Mouse (Mus musculus) liver, embryonic 14.5 days (tissue): ENCODE data around the gene Csmd2. TPM values are rescaled to one million over a fixed set of nuclear protein-coding genes. Genes with fewer than 3 reads are reported as not detected.

Experiments used
- ATAC-seq: fragments of 200-750 bp; cut with Nextera tagmentation; 2 replicates; pipeline ENCODE4 v1.8.0; 2017; ENCODE audit warnings: moderate number of reproducible peaks, mild to moderate bottlenecking, moderate library complexity; ENCODE audit not compliant: insufficient read depth
- DNase-seq, 3 experiments: peaks; one replicate each; pipeline ENCODE4 v3.0.0-alpha.2; 2012 to 2013; ENCODE audit warnings: low read depth in 3 of 3, low spot score in 3 of 3
- H3K27ac ChIP-seq: fragments of 300-500 bp; sonication (generic); 2 replicates; pipeline ENCODE4 v1.5.1; 2014; ENCODE audit warnings: moderate library complexity, mild to moderate bottlenecking, control low read depth, inconsistent platforms
- H3K27me3 ChIP-seq: fragments of 300-500 bp; sonication (generic); 2 replicates; pipeline ENCODE4 v1.6.1; 2014; ENCODE audit warnings: mild to moderate bottlenecking, low read length, moderate library complexity; ENCODE audit not compliant: control insufficient read depth, insufficient read depth
- H3K36me3 ChIP-seq: fragments of 300-500 bp; sonication (generic); replicated peaks from 2 replicates; pipeline ENCODE4 v1.6.1; 2014; ENCODE audit warnings: low read depth; ENCODE audit not compliant: control insufficient read depth, insufficient read depth
- H3K4me1 ChIP-seq, 2 experiments: fragments of 200-500 bp in 1 of 2; fragments of 300-500 bp in 1 of 2; sonication (generic) in 1 of 2; replicated peaks; 2 replicates each; pipeline ENCODE4 v1.6.1; 2012 to 2014; ENCODE audit warnings: antibody characterized with exemption in 1 of 2, inconsistent platforms in 1 of 2, low read length in 1 of 2; ENCODE audit not compliant: control insufficient read depth in 2 of 2, insufficient read depth in 2 of 2
- H3K4me2 ChIP-seq: fragments of 300-500 bp; sonication (generic); 2 replicates; pipeline ENCODE4 v1.6.1; 2014; ENCODE audit warnings: low read depth, mild to moderate bottlenecking, control low read depth, moderate library complexity
- H3K4me3 ChIP-seq, 2 experiments: fragments of 200-500 bp in 1 of 2; fragments of 300-500 bp in 1 of 2; sonication (generic) in 1 of 2; 2 replicates each; pipeline ENCODE4 v1.5.1; 2012 to 2014; ENCODE audit warnings: low read depth in 2 of 2, low read length in 2 of 2, mild to moderate bottlenecking in 2 of 2, control low read depth in 1 of 2, inconsistent platforms in 1 of 2, moderate library complexity in 1 of 2; ENCODE audit not compliant: insufficient read depth in 1 of 2
- H3K9ac ChIP-seq: fragments of 300-500 bp; sonication (generic); replicated peaks from 2 replicates; pipeline ENCODE4 v1.6.1; 2014; ENCODE audit warnings: mild to moderate bottlenecking, control low read depth, moderate library complexity
- H3K9me3 ChIP-seq: fragments of 300-500 bp; sonication (generic); 2 replicates; pipeline ENCODE4 v1.6.1; 2016; ENCODE audit warnings: low read length, mixed read lengths; ENCODE audit not compliant: control insufficient read depth
- CTCF ChIP-seq: IDR thresholded peaks from 2 replicates; pipeline ENCODE4 v1.5.1; 2016; ENCODE audit warnings: antibody characterized with exemption, low read depth, control low read depth
- EP300 ChIP-seq: IDR thresholded peaks from 2 replicates; pipeline ENCODE4 v1.6.1; 2016; ENCODE audit warnings: antibody characterized with exemption, low read depth
- WGBS: fragments of 180-500 bp; shearing (Covaris S2); extraction: QIAGEN DNeasy Blood & Tissue Kit; methylation state at CpG from one replicate; pipeline ENCODE4 v1.1.7; 2014; ENCODE audit not compliant: insufficient replicate concordance; 5-methylcytosine and 5-hydroxymethylcytosine counted together
- polyA plus RNA-seq, 2 experiments: library from polyadenylated mRNA; depleted of rRNA in 1 of 2; stranded (reverse) in 1 of 2; unstranded in 1 of 2; fragments of >200 nt; fragmentation: Nextera tagmentation in 1 of 2; extraction: Ambion mirVana in 1 of 2; gene quantifications; 2 replicates each; pipeline versions ENCODE4 v1.2.1 to v1.2.3; 2012 to 2014

Gene Csmd2
- polyA plus RNA-seq, 2 experiments = 0.01 TPM; not detected in 1

GRCm38 (mm10) chr4:128593286-128593685 lies 605.6 kb downstream of the Csmd2 start:
- Histone ChIP-seq H3K27ac (no peak overlapping the region), H3K9me3 (no peaks in the 10 kb centered on the region), H3K4me3 (no peak overlapping the region), H3K4me1 (peaks cover 0 to 6% of the 10 kb centered on the region in 2 experiments; a peak in 3 of 4 replicates), H3K27me3 (no peaks in the 10 kb centered on the region), H3K36me3 (no peaks in the 10 kb centered on the region), H3K9ac (no peak overlapping the region), H3K4me2 (no peak overlapping the region)
- ATAC-seq (no peak), DNase-seq (no peak)
- WGBS = 72% methylated on average over 4 of the region's 4 CpGs
- TF ChIP-seq CTCF (no peak), EP300 (no peak)

GRCm38 (mm10) chr4:128594062-128594461 lies 606.4 kb downstream of the Csmd2 start:
- Histone ChIP-seq H3K36me3 (no peaks in the 10 kb centered on the region), H3K27me3 (no peaks in the 10 kb centered on the region), H3K27ac (no peak overlapping the region), H3K4me1 (peaks cover 0 to 6% of the 10 kb centered on the region in 2 experiments; a peak in 3 of 4 replicates), H3K4me2 (no peak overlapping the region), H3K9me3 (no peaks in the 10 kb centered on the region), H3K4me3 (no peak overlapping the region), H3K9ac (no peak overlapping the region)
- WGBS = 47% methylated on average over 5 of the region's 5 CpGs
- no peak for DNase-seq
- ATAC-seq = no peak
- TF ChIP-seq CTCF = no peak

GRCm38 (mm10) chr4:128597801-128598560 lies 610.3 kb downstream of the Csmd2 start:
- Histone ChIP-seq H3K27ac (no peak overlapping the region), H3K27me3 (no peaks in the 10 kb centered on the region), H3K4me1 (peaks cover 0 to 6% of the 10 kb centered on the region in 2 experiments; a peak in 3 of 4 replicates), H3K36me3 (no peaks in the 10 kb centered on the region), H3K4me3 (no peak overlapping the region), H3K4me2 (no peak overlapping the region), H3K9ac (no peak overlapping the region), H3K9me3 (no peaks in the 10 kb centered on the region)
- ATAC-seq (no peak), DNase-seq (no peak)
- 65% methylated on average over 12 of the region's 12 CpGs for WGBS
- TF ChIP-seq EP300 = no peak
- no peak for TF ChIP-seq CTCF

GRCm38 (mm10) chr4:128606586-128606985 lies 618.9 kb downstream of the Csmd2 start:
- H3K27me3 ChIP-seq = no peaks in the 10 kb centered on the region
- no peak overlapping the region for H3K27ac ChIP-seq
- TF ChIP-seq CTCF (no peak), EP300 (no peak)
- 85% methylated on average over 7 of the region's 7 CpGs for WGBS
- H3K36me3 ChIP-seq = no peaks in the 10 kb centered on the region
- no peaks in the 10 kb centered on the region for H3K9me3 ChIP-seq
- H3K9ac ChIP-seq = no peak overlapping the region
- peaks cover 12 to 13% of the 10 kb centered on the region in 2 experiments for H3K4me1 ChIP-seq
- DNase-seq (no peak), ATAC-seq (no peak)
- no peak overlapping the region for H3K4me3 ChIP-seq
- no peak overlapping the region for H3K4me2 ChIP-seq

- Histone ChIP-seq H3K4me3 (no peak overlapping the region), H3K27ac (no peak overlapping the region), H3K9ac (no peak overlapping the region), H3K36me3 (no peaks in the 10 kb centered on the region), H3K4me2 (no peak overlapping the region), H3K4me1 (peaks cover 12 to 13% of the 10 kb centered on the region in 2 experiments), H3K9me3 (no peaks in the 10 kb centered on the region), H3K27me3 (no peaks in the 10 kb centered on the region)
- no peak for ATAC-seq
- 79% methylated on average over 11 of the region's 11 CpGs for WGBS
- DNase-seq = no peak
- TF ChIP-seq CTCF (no peak), EP300 (no peak)
Observed at GRCm38 (mm10) chr4:128607661-128608060, 620.0 kb downstream of the Csmd2 start.
